Mouse (Mus musculus) T-cell, adult 66 days (primary cell): ENCODE measurements around the gene Tfdp1. TPM values are rescaled to one million over a fixed set of nuclear protein-coding genes. Genes with fewer than 3 reads are reported as not detected.

Experiments
- total RNA-seq, 2 experiments: library from RNA; stranded (reverse); gene quantifications; 3 replicates in 1 of 2; 4 replicates in 1 of 2; pipeline ENCODE4 v1.2.4; 2023

Gene Tfdp1
- total RNA-seq: 10 to 100 TPM; 40.2 to 47.1 TPM

DNA sequence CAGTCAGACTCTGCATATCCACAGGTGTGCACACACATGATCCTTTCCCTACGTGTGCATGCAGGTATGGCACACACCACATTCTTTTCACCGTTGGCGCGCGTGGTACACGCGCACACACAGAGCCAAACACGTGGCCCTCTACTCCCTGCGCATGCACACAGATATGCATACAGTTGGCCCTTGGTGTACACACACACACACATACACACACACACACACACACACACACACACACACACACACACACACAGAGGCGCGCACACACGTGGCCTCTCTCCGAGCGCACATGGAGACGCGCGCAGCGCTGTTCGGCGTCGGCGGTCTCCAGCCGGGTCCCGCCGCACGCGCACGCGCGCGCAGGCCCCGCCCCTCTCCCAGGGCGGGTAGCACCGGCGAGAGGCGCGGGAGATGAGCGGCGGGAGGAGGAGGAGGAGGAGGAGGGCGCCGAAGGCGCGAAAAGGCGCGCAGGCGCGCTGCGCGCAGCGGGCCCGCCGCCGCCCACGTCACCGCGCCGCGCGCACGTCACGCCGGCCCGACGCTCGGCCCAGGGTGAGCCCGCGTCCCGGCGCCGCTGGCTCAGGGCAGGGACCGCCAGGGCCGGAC, at the start of gene Tfdp1:
Tfdp1 (plus strand) TSS at position 497 of the 606 bp plus-strand sequence.

GRCm38 (mm10) chr8:13396725-13397124, 58.2 kb downstream of the Tfdp1 start, which contains the start of gene Atp4b:
Atp4b (minus strand) TSS chr8:13396825.

GRCm38 (mm10) chr8:13404666-13405131, 66.1 kb downstream of the Tfdp1 start, which contains the start of gene Grk1:
Grk1 (plus strand) TSS chr8:13405081.

Other genes with a start within 250 kb of the Tfdp1 start
- 10 to 100 TPM; 35.5 to 37.2 TPM for gene Pcid2, start 233.3 kb upstream of the Tfdp1 start, total RNA-seq
- 10 to 100 TPM; 44.9 to 48.0 TPM for gene Cul4a, start 233.1 kb upstream of the Tfdp1 start, total RNA-seq
- 10 to 100 TPM; 92.5 to 93.2 TPM for gene Lamp1, start 179.6 kb upstream of the Tfdp1 start, total RNA-seq
- not detected for gene Grtp1, start 138.1 kb upstream of the Tfdp1 start, total RNA-seq
- gene Adprhl1, start 84.6 kb upstream of the Tfdp1 start, total RNA-seq: not detected
- 10 to 100 TPM; 19.1 to 20.2 TPM for gene Dcun1d2, start 50.6 kb upstream of the Tfdp1 start, total RNA-seq
- gene Tmco3, start 50.6 kb upstream of the Tfdp1 start, total RNA-seq: 10 to 100 TPM; 23.0 to 23.5 TPM
- not detected for gene Atp4b, start 58.1 kb downstream of the Tfdp1 start, total RNA-seq
- gene Grk1, start 66.3 kb downstream of the Tfdp1 start, total RNA-seq: not detected
- gene Tmem255b, start 96.4 kb downstream of the Tfdp1 start, total RNA-seq: not detected
- gene Gas6, start 155.7 kb downstream of the Tfdp1 start, total RNA-seq: not detected
- gene 1700029H14Rik, start 223.7 kb downstream of the Tfdp1 start, total RNA-seq: 10 to 100 TPM in 1 of 2 experiments, 1 to 10 TPM in 1; 4.5 to 11.7 TPM